Mouse (Mus musculus): ENCODE results near the gene Dbi. TPM values are rescaled to one million over a fixed set of nuclear protein-coding genes. Genes with fewer than 3 reads are reported as not detected.
A peak's percentile ranks its signal among the peaks of the same experiment; 100 is the strongest.
"Not testable (repeated sequence)": the region's sequence is repeated elsewhere in the genome, so short reads cannot be mapped to it uniquely, and the experiment has no call there.

Dbi gene
- polyA plus RNA-seq, 1 experiment from 2014 or later, result 1,624 TPM

DNA sequence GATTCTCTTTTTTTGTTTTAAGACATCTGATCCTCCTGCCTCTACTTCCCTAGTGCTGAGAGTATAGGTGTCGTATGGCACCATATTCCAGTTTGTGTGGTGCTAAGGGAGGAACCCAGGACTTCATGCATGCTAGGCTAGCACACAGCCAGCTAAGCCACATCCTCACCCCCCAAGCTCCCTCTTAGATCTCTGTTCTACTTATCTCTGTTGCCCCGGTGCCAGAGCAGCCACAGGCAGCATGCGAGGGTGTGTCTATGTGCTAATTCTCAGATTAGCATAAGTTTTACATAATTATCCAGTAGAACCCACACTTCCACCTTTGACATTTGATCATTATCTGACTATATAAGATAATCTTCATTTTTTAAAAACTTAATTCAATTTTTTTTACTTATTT is 26.0 kb downstream of the Dbi start:
- Histone ChIP-seq H3K9me3 (no peaks in the 10 kb centered on the region), H3K4me3 (no peak overlapping the region), H3K4me1 (replicated peaks) (no peaks in the 10 kb centered on the region), H3K36me3 (no peaks in the 10 kb centered on the region), H3K9ac (no peak overlapping the region), H3K4me2 (no peak overlapping the region), H3K27ac (replicated peaks) (no peak overlapping the region), H3K27me3 (no peaks in the 10 kb centered on the region)
- 68% methylated on average over 3 of the region's 3 CpGs for whole genome bisulfite sequencing
- no peak for ATAC-seq (ENCODE audit: low FRiP score, low read depth)

DNA sequence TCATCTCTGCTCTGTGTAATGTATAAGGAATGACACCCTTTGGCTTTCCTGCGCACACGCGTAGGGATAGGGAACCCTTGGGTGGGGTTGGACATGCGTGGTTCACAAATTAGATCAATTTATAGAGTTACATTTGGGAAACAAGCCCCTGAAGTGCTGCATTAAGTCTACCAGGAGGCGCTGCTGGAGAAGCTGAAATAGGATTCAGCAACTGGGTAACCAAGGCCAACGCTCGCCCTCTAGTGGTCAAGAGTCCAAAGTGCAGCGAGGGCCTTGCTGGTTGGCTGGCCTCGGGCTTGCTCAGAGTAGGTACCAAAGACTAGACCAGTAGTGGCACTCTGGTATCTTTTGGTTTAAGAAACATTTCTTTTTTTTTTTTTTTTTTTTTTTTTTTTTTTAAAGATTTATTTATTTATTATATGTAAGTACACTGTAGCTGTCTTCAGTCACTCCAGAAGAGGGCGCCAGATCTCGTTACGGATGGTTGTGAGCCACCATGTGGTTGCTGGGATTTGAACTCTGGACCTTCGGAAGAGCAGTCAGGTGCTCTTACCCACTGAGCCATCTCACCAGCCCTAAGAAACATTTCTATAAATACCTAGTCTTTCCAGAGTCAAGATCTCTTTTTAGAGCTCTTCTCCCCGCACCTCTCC is 27.3 kb downstream of the Dbi start:
- H3K9me3 ChIP-seq; H3K27ac ChIP-seq (replicated peaks); H3K4me1 ChIP-seq (replicated peaks); H3K36me3 ChIP-seq; H3K4me3 ChIP-seq; H3K9ac ChIP-seq; H3K4me2 ChIP-seq; H3K27me3 ChIP-seq: not testable (repeated sequence)
- ATAC-seq (ENCODE audit: low FRiP score, low read depth), result peak; percentile 48; the same call in 1 of the 2 replicates
- 60% methylated on average over 12 of the region's 14 CpGs for WGBS

DNA sequence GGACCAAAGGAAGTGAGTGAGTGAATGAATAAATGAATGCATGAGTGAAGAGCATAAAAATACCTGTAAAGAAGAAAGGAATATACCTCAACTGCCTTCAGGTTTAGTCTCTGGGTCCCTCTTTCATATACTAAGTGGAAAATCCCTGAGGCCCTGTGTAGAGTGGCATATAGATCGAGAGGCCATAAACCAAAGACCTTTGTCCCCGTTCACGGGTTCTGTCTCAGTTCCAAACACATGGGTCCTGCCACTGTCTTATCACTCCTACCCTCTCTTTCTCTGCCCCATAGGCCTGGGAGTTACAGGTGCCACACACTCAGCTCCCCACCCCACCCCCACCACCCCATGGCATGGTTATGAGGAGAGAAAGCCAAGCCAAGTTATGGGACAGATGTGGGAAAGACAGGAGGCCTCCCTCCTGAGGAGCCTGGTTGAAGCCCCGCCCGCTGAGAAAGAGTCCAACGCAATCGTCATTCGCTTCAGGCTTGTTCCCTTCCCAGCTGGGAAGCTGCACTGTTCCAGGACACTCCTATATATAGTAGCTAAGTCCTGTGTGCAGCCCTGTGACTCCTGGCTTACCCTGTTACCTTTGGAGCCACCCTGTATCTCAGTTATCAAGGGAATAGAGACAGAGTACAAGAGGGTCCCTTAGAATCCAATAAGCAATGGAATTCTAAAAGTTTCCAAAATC is 29.9 kb downstream of the Dbi start:
- 91% methylated on average over 8 of the region's 8 CpGs for WGBS
- no peak overlapping the region for H3K4me3 ChIP-seq
- H3K9me3 ChIP-seq, result no peaks in the 10 kb centered on the region
- no peaks in the 10 kb centered on the region for H3K27me3 ChIP-seq
- H3K4me1 ChIP-seq (replicated peaks), result no peaks in the 10 kb centered on the region
- no peaks in the 10 kb centered on the region for H3K36me3 ChIP-seq
- H3K27ac ChIP-seq (replicated peaks), result no peak overlapping the region
- no peak for ATAC-seq (ENCODE audit: low FRiP score, low read depth)
- H3K9ac ChIP-seq, result no peak overlapping the region
- H3K4me2 ChIP-seq, result no peak overlapping the region

DNA sequence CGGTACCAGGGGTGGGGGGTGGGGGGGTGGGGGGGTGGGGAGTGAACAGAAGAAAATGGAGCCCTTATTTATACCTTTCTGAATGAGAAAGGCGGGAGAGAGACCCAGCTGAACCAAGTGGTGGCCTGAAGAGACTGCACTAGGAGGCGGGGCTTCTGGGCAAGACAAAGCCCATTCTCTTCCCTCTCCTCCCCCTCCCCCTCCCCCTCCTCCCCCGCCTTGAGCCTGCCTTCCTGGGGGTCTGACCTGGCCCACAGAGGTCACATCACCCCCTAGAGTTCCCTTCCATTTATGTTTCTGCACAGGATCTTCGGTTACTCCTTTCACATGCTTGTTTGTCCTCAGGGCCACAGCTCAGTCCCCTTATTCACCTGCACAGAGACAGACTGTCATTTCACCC is 31.7 kb downstream of the Dbi start:
- no peak overlapping the region for H3K4me2 ChIP-seq
- H3K9ac ChIP-seq, result no peak overlapping the region
- 19% methylated on average over 4 of the region's 5 CpGs for WGBS
- no peaks in the 10 kb centered on the region for H3K9me3 ChIP-seq
- H3K27me3 ChIP-seq, result no peaks in the 10 kb centered on the region
- H3K4me1 ChIP-seq (replicated peaks), result no peaks in the 10 kb centered on the region
- H3K27ac ChIP-seq (replicated peaks), result no peak overlapping the region
- ATAC-seq (ENCODE audit: low FRiP score, low read depth), result no peak
- H3K4me3 ChIP-seq, result no peak overlapping the region
- no peaks in the 10 kb centered on the region for H3K36me3 ChIP-seq

DNA sequence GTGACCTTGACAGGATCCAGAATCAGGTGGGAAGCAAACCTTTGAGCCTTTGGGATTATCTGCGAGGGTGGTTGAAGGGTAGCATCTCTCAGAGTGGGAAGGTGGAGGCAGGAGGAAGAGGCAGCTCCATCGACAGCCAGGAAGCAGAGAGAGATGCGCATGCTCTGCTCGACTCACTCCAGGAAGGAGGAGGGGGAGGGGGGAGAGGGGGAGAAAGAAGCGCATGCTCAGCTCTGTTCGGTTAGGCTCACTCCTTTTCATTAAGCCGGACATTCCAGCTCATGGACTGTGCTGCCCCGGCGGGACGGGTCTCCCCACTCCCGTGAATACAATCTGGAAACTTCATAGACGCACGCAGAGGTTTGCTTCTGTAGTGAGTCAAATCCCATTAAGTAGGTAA is 34.2 kb downstream of the Dbi start:
- Histone ChIP-seq H3K36me3 (no peaks in the 10 kb centered on the region), H3K9me3 (no peaks in the 10 kb centered on the region), H3K4me2 (no peak overlapping the region), H3K4me3 (no peak overlapping the region), H3K27ac (replicated peaks) (no peak overlapping the region), H3K4me1 (replicated peaks) (no peaks in the 10 kb centered on the region), H3K27me3 (no peaks in the 10 kb centered on the region), H3K9ac (no peak overlapping the region)
- no peak for ATAC-seq (ENCODE audit: low FRiP score, low read depth)
- 62% methylated on average over 13 of the region's 13 CpGs for WGBS

DNA sequence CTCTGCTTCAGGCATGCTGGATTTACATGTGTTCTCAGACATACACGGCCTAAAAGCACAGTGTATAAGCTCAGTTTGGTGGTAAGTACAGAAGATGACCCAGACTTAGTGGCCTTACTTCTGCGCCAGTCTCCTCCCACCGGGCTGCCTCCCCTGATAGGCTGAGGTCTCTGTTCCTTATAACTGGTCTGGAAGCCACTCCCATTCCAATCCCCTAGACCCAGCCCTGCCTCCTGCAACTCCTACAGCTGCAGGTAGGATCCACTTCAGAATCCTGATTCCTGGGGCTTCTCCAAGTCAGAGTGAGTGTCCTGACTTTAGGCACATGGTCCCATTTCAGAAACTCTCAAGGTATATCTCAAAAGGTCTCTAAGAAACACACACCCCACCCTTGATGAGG is 35.2 kb downstream of the Dbi start:
- Histone ChIP-seq H3K9me3 (no peaks in the 10 kb centered on the region), H3K4me2 (no peak overlapping the region), H3K36me3 (no peaks in the 10 kb centered on the region), H3K4me1 (replicated peaks) (no peaks in the 10 kb centered on the region), H3K27me3 (no peaks in the 10 kb centered on the region), H3K4me3 (no peak overlapping the region), H3K27ac (replicated peaks) (no peak overlapping the region), H3K9ac (no peak overlapping the region)
- WGBS, result 70% methylated on average over 3 of the region's 3 CpGs
- ATAC-seq (ENCODE audit: low FRiP score, low read depth), result no peak

DNA sequence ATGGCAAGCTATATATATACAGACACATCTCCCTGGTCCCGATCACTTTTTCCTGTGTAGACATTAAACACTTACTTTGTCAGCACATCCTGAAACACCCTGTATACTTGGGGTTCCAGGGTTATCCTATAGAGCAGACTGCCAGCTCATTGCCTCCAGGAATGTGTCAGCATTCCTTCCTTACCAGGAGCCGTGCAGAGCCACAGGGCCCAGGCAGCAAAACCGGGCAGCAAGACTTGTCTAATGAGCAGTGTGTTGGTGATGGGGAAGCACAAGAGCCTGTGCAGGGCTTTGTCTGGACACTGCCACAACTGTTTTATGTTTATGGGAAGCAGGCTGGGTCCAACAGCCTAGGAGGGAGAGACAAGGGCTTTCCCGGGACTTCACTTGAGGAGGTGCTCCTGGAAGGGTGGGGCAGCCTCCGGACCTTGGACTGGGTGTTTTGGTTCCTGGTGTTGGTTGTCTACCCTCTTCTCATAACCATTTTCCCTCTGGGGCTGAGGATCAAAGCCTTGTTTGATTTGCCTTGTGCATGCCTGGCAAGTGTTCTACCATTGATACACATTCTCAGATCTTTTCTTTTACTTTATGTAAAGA is 36.9 kb downstream of the Dbi start:
- Histone ChIP-seq H3K4me3 (no peak overlapping the region), H3K27ac (replicated peaks) (no peak overlapping the region)
- ATAC-seq (ENCODE audit: low FRiP score, low read depth), result no peak

DNA sequence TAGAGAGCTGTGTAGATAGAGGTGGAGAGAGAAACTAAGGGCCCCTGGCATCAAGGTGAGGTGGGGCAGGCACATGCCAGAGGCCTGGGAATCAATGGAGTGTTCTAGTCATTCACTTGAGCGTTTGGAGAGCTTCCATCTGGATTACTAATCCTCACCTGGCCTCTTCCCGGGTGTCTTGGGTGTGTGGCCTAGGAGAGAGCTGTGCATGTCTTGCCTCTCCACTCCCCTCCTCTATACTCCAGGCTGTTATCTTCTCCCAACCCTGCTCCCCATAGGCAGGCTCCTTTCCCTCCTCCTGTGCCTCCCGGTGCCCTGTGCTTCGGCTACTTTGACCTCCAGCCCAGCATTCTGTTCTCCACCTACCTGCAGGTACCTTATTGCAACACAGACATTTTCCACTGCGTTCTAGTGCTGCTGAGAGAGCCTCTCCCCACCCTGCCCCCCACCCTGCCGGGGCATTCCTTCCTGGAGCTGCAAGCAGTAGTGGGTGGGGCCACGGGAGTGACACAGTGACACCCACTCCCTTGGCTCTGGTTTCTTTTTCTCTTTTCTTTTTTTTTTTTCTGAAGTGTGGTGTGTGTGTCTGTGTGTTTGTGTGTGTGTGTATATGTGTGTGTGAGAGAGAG is 37.8 kb downstream of the Dbi start:
- no peak for ATAC-seq (ENCODE audit: low FRiP score, low read depth)
- Histone ChIP-seq H3K9ac (no peak overlapping the region), H3K4me2 (no peak overlapping the region), H3K27ac (replicated peaks) (no peak overlapping the region), H3K4me1 (replicated peaks) (no peaks in the 10 kb centered on the region), H3K27me3 (no peaks in the 10 kb centered on the region), H3K9me3 (no peaks in the 10 kb centered on the region), H3K4me3 (no peak overlapping the region), H3K36me3 (no peaks in the 10 kb centered on the region)
- WGBS, result 49% methylated on average over 7 of the region's 7 CpGs

More for the DNA sequence above, 36.9 kb downstream of the Dbi start:
- Histone ChIP-seq H3K9me3 (no peaks in the 10 kb centered on the region), H3K9ac (no peak overlapping the region), H3K4me1 (replicated peaks) (no peaks in the 10 kb centered on the region), H3K36me3 (no peaks in the 10 kb centered on the region), H3K4me2 (no peak overlapping the region), H3K27me3 (no peaks in the 10 kb centered on the region)
- WGBS, result 69% methylated on average over 5 of the region's 5 CpGs

DNA sequence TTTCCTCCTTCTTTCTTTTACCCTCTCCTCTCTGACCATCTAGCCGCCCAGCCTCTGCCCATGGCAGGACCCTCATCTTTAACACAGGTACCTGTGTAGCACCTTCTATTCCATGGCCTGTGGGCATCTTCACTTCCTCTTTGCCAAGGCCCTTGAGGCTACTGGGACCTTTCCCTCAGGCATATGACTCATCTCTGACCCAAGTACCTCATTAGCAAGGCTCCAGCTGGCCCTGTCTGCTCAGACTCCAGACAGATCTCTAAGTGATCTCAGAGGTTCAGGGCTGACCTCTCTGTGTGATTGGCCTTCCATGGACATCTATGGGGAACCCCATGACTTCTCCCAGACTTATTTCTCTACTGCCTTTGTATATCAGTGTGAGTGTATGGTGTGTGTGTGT is 40.2 kb downstream of the Dbi start:
- 92% methylated on average over 1 of the region's 1 CpGs for WGBS
- Histone ChIP-seq H3K4me2 (no peak overlapping the region), H3K36me3 (no peaks in the 10 kb centered on the region), H3K4me3 (no peak overlapping the region), H3K27me3 (no peaks in the 10 kb centered on the region), H3K9ac (no peak overlapping the region), H3K9me3 (no peaks in the 10 kb centered on the region), H3K4me1 (replicated peaks) (no peaks in the 10 kb centered on the region), H3K27ac (replicated peaks) (no peak overlapping the region)
- no peak for ATAC-seq (ENCODE audit: low FRiP score, low read depth)

DNA sequence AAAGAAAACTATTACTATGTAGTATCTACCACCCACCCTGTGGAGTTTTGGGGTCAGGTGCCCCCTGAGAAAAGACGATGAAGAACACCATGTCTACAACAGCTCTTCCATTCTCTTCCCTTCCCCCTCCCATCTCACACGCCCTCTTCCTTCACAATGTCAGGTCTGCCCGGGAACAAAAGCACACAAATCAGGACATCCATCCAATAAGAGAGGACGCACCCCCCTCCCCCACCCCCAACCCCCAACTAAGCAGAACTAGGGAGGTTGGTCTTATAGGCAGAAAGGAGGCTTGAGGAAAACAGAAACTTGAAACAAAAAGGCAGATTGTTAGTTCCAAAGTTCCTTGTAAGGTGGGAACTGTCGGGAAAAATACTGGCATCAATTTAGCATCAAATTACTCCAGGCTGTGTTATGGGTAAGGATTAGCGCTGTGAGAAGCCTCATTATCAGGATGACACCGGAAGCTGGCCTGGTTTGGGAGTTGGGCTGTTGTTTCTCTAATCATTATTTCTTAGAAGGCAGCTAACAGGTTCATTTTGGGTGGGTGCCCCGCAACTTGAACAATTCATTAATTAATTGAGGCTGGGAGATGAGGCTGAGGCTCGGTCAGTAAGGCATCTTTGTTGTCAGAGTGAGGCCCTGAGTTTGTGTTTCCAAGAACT is 43.0 kb downstream of the Dbi start:
- Histone ChIP-seq H3K9me3 (no peaks in the 10 kb centered on the region), H3K27me3 (peaks cover 21% of the 10 kb centered on the region), H3K36me3 (no peaks in the 10 kb centered on the region), H3K4me1 (replicated peaks) (peaks cover 15% of the 10 kb centered on the region), H3K9ac (no peak overlapping the region), H3K4me2 (no peak overlapping the region), H3K27ac (replicated peaks) (no peak overlapping the region), H3K4me3 (no peak overlapping the region)
- ATAC-seq (ENCODE audit: low FRiP score, low read depth), result no peak
- WGBS, result 16% methylated on average over 9 of the region's 9 CpGs

DNA sequence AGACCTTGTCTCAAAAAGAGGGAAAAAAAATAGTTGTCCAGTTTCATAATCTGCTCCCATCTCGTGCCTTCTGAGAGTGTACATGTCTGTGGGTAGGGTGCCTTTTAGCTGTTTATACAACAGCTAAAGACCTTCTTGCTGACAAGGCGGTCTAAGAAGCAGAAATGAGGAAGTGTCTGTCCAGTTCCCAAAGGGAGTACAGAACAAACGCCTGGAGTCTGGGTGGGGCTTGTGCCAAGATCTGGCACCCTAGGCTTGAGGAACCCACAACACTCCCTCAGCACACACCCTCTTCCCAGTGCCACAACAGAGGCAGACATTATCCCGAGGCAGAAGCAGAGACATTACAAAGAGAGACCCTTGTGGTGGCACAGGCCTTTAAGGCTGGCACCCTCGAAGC is 45.4 kb downstream of the Dbi start:
- no peaks in the 10 kb centered on the region for H3K9me3 ChIP-seq
- peaks cover 34% of the 10 kb centered on the region for H3K27me3 ChIP-seq
- H3K9ac ChIP-seq, result no peak overlapping the region
- H3K4me3 ChIP-seq, result no peak overlapping the region
- 77% methylated on average over 5 of the region's 5 CpGs for WGBS
- no peak overlapping the region for H3K27ac ChIP-seq (replicated peaks)
- ATAC-seq (ENCODE audit: low FRiP score, low read depth), result no peak
- no peaks in the 10 kb centered on the region for H3K36me3 ChIP-seq
- peaks cover 19% of the 10 kb centered on the region for H3K4me1 ChIP-seq (replicated peaks)
- H3K4me2 ChIP-seq, result no peak overlapping the region

DNA sequence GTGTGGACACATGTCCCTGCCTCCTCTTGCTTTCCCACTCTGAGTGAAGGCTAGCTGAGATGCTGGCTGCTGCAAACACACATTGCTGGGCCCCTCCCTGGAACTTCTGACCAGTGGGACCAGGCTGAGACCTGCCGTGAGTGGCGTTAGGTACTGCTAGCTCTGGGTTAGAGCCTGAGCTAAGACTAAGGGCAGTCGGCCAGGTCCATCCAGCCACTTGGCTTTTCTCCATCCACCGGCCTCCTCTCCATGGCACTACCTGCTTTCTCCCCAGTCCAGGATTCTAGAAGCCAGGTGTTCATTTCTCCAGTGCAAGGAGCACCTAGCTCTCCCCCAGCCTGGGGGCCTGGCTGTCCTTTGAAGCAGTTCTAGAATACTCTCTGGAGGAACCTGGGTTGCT is 45.9 kb downstream of the Dbi start:
- Histone ChIP-seq H3K4me1 (replicated peaks) (peaks cover 19% of the 10 kb centered on the region), H3K4me3 (no peak overlapping the region), H3K9me3 (no peaks in the 10 kb centered on the region), H3K27ac (replicated peaks) (no peak overlapping the region), H3K27me3 (peaks cover 34% of the 10 kb centered on the region), H3K9ac (no peak overlapping the region), H3K4me2 (no peak overlapping the region), H3K36me3 (no peaks in the 10 kb centered on the region)
- no peak for ATAC-seq (ENCODE audit: low FRiP score, low read depth)
- 75% methylated on average over 4 of the region's 4 CpGs for WGBS
